Mouse (Mus musculus): ENCODE measurements at regions not wholly inside any gene's neighbourhood (a gene's known extent, or its start where the extent isn't known, plus 50 kb on each side); places are given as distances from the start of the nearest gene placed in this dataset.
A peak's percentile ranks its signal among the peaks of the same experiment; 100 is the strongest.

DNA sequence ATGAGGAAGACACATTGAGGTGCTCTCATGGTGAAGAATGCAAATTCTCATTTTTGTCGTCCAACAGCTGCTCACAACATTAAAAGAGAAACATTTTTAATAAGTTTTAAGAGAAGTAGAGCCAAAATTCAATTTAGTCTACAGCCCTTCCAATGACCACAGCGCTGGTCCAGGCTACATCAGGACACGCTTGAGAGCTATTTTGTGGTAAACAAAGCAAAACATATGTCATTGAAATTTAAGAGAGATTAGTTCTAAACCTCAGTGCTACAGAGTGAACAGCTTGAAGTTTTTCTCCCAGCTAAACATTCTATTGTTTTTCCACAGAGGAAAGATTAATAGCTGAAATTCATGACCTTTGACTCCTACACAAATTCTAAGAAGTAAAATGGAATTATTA is 1820.8 kb upstream of the Acvr2a start:
- H3K4me2 ChIP-seq (ENCODE audit: low read depth): no peak overlapping the region
- ATAC-seq (ENCODE audit: insufficient read depth, low FRiP score, low TSS enrichment) (no peak), DNase-seq (ENCODE audit: low spot score) (no peak)
- H3K4me3 ChIP-seq (ENCODE audit: low read depth, low read length): no peak overlapping the region
- WGBS: 72% methylated on average over 3 of the region's 3 CpGs
- H3K27ac ChIP-seq (ENCODE audit: low read depth, low read length): no peak overlapping the region
- H3K9ac ChIP-seq (ENCODE audit: low read length): no peak overlapping the region
- H3K36me3 ChIP-seq (ENCODE audit: control insufficient read depth, insufficient read depth, low read length): no peaks in the 10 kb centered on the region
- H3K27me3 ChIP-seq (ENCODE audit: control insufficient read depth, insufficient read depth, low read length): no peaks in the 10 kb centered on the region
- H3K9me3 ChIP-seq (ENCODE audit: control insufficient read depth, low read length): no peaks in the 10 kb centered on the region
- H3K4me1 ChIP-seq (ENCODE audit: control insufficient read depth, insufficient read depth, low read length): no peaks in the 10 kb centered on the region

DNA sequence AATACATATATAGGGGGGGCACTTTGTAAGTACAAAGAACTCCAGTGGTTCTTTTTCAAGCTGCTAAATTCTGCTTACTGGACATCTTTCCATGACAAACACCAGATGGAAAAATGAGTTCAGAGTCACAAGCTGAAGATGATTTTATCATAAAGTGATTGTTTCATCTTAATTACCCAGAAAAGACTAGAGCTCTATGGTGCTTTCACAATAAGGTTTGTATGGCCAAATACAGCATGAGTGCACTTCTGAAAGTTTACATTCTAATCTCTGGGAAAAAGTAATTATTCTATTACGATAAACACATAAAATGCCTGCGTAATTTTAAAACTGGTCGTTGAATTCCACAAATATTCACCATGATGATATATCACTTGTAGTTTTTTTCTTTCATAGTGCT is 1821.2 kb upstream of the Acvr2a start:
- Histone ChIP-seq H3K9me3 (ENCODE audit: control insufficient read depth, low read length) (no peaks in the 10 kb centered on the region), H3K4me2 (ENCODE audit: low read depth) (no peak overlapping the region), H3K27me3 (ENCODE audit: control insufficient read depth, insufficient read depth, low read length) (no peaks in the 10 kb centered on the region), H3K4me3 (ENCODE audit: low read depth, low read length) (no peak overlapping the region), H3K36me3 (ENCODE audit: control insufficient read depth, insufficient read depth, low read length) (no peaks in the 10 kb centered on the region), H3K27ac (ENCODE audit: low read depth, low read length) (no peak overlapping the region), H3K9ac (ENCODE audit: low read length) (no peak overlapping the region), H3K4me1 (ENCODE audit: control insufficient read depth, insufficient read depth, low read length) (no peaks in the 10 kb centered on the region)
- WGBS: 87% methylated on average over 3 of the region's 3 CpGs
- DNase-seq (ENCODE audit: low spot score) (no peak), ATAC-seq (ENCODE audit: insufficient read depth, low FRiP score, low TSS enrichment) (no peak)

DNA sequence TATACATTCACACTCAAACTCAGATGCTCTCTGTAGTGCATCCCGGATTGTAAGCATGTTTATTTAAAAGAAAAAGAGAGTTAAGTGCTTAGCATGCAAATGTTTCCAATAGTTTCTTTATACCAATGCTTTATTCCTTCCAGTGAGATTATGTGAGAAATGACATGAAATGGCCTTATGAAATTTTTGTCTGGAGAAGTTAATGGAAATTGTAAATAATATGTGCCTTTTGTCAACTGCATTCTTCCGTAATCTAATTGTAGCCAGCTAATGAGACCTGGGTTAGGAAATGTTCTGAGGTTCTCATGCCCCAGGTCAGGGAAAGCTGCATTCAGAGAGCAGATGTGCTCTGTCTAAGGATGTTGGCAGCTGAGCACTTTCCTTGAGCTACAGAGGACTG is 1827.2 kb upstream of the Acvr2a start:
- DNase-seq (ENCODE audit: low spot score) (no peak), ATAC-seq (ENCODE audit: insufficient read depth, low FRiP score, low TSS enrichment) (no peak)
- Histone ChIP-seq H3K4me3 (ENCODE audit: low read depth, low read length) (no peak overlapping the region), H3K36me3 (ENCODE audit: control insufficient read depth, insufficient read depth, low read length) (no peaks in the 10 kb centered on the region), H3K4me1 (ENCODE audit: control insufficient read depth, insufficient read depth, low read length) (no peaks in the 10 kb centered on the region), H3K9ac (ENCODE audit: low read length) (no peak overlapping the region), H3K9me3 (ENCODE audit: control insufficient read depth, low read length) (no peaks in the 10 kb centered on the region), H3K4me2 (ENCODE audit: low read depth) (no peak overlapping the region), H3K27me3 (ENCODE audit: control insufficient read depth, insufficient read depth, low read length) (no peaks in the 10 kb centered on the region), H3K27ac (ENCODE audit: low read depth, low read length) (no peak overlapping the region)
- 92% methylated on average over 2 of the region's 2 CpGs for WGBS

DNA sequence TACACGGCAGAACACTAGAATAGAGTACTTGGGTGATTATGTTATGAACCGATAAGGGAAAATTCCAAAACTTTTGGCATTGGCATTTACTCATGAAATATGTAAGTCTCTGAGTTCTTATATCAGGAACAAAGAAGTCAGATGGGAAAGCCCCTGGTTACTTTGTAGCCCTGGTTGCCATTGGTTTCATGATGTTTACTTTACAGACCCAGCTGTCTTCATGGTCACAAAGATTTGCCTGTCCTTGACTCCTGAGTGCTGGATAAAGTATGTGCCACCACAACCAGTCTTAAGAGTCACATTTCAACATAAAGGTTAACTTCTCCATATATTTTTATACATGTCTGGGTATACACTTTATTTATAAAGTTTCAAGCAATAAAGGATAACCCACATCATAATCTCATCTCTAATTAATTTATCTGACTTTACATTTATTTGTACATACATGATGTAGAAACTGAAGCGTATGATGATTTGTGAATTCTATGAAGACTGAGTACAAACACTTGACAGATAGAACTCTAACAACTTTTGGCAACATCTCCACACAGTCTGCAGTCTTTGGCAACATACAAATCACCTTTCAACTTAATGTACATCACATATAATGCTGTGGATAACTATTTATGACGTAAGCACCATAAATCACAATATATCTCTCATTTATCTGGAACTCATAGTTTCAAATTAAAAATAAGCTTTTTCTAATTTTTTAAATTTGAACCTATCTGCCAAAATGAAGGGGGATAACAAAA is 1827.8 kb upstream of the Acvr2a start:
- no peak overlapping the region for H3K27ac ChIP-seq (ENCODE audit: low read depth, low read length)
- H3K36me3 ChIP-seq (ENCODE audit: control insufficient read depth, insufficient read depth, low read length): no peaks in the 10 kb centered on the region
- no peak overlapping the region for H3K4me2 ChIP-seq (ENCODE audit: low read depth)
- no peaks in the 10 kb centered on the region for H3K27me3 ChIP-seq (ENCODE audit: control insufficient read depth, insufficient read depth, low read length)
- no peaks in the 10 kb centered on the region for H3K9me3 ChIP-seq (ENCODE audit: control insufficient read depth, low read length)
- ATAC-seq (ENCODE audit: insufficient read depth, low FRiP score, low TSS enrichment): no peak
- WGBS: 92% methylated on average over 4 of the region's 4 CpGs
- H3K4me3 ChIP-seq (ENCODE audit: low read depth, low read length): no peak overlapping the region
- no peak for DNase-seq (ENCODE audit: low spot score)
- no peaks in the 10 kb centered on the region for H3K4me1 ChIP-seq (ENCODE audit: control insufficient read depth, insufficient read depth, low read length)
- no peak overlapping the region for H3K9ac ChIP-seq (ENCODE audit: low read length)

DNA sequence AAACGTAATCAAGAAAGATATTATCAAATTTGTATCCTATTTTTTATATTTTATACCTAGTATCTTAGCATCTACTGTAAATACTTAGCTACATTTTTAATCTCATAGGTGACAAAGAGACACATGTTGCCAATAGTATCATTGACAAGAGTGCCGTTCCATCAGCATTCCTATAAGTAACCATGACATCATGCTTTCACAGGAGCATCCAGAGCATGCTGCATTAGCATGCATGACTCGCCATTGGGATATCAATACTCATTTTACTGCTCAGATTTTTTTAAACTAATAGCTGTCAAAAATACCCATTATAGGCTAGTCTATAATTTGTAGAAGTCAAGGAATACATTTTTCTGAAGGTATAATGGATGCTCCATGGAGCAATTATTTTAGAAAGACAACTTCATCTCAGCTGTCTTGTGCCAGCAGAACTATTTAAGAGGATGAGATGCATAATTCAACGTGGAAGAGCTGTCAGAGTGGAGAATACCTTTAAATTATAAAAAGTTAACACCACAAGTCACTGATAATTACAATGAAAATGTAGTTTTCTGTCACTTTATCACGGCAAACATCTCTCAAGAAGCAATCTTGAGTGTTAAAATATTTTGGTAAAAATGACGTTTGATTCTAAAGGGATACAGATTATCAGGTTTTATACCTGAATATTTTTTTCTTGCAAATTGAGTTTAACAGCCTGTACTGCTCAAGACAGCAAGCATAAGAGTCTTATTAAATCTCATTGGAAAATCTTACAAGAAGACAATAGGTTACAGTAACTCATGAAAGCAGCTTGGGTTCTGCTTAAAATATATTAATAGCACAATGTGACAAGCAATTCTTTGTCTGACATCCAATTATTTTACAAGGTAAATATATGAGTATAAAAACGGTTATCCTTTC is 1823.7 kb upstream of the Zeb2 start:
- H3K27me3 ChIP-seq (ENCODE audit: control insufficient read depth, insufficient read depth, low read length): no peaks in the 10 kb centered on the region
- ATAC-seq (ENCODE audit: insufficient read depth, low FRiP score, low TSS enrichment) (0 out of 2 replicates have a peak, but pooled peaks have one; percentile 39), DNase-seq (ENCODE audit: low spot score) (no peak)
- H3K36me3 ChIP-seq (ENCODE audit: control insufficient read depth, insufficient read depth, low read length): no peaks in the 10 kb centered on the region
- no peaks in the 10 kb centered on the region for H3K9me3 ChIP-seq (ENCODE audit: control insufficient read depth, low read length)
- H3K27ac ChIP-seq (ENCODE audit: low read depth, low read length): no peak overlapping the region
- H3K4me3 ChIP-seq (ENCODE audit: low read depth, low read length): no peak overlapping the region
- H3K4me1 ChIP-seq (ENCODE audit: control insufficient read depth, insufficient read depth, low read length): no peaks in the 10 kb centered on the region
- no peak overlapping the region for H3K4me2 ChIP-seq (ENCODE audit: low read depth)
- no peak overlapping the region for H3K9ac ChIP-seq (ENCODE audit: low read length)
- 73% methylated on average over 7 of the region's 7 CpGs for WGBS

DNA sequence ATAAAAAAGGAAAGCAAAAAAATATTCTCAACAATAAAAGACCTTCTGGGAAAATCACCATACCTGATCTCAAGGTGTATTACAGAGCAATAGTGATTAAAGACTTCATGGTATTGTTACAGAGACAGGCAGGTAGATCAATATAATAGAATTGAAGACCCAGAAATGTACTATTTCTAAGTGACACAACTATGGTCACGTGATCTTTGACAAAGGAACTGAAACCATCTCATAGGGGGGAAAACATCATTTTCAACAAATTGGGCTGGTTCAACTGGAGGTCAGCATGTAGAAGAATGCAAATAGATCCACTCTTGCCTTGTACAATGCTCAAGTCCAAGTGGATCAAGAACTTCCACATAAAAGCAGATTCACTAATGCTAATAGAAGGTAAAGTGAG is 1815.6 kb upstream of the Zeb2 start:
- no peak overlapping the region for H3K4me3 ChIP-seq (ENCODE audit: low read depth, low read length)
- no peaks in the 10 kb centered on the region for H3K36me3 ChIP-seq (ENCODE audit: control insufficient read depth, insufficient read depth, low read length)
- no peak overlapping the region for H3K4me2 ChIP-seq (ENCODE audit: low read depth)
- ATAC-seq (ENCODE audit: insufficient read depth, low FRiP score, low TSS enrichment) (no peak), DNase-seq (ENCODE audit: low spot score) (no peak)
- no peaks in the 10 kb centered on the region for H3K27me3 ChIP-seq (ENCODE audit: control insufficient read depth, insufficient read depth, low read length)
- 87% methylated on average over 1 of the region's 1 CpGs for WGBS
- no peaks in the 10 kb centered on the region for H3K4me1 ChIP-seq (ENCODE audit: control insufficient read depth, insufficient read depth, low read length)
- H3K9me3 ChIP-seq (ENCODE audit: control insufficient read depth, low read length): no peaks in the 10 kb centered on the region
- H3K27ac ChIP-seq (ENCODE audit: low read depth, low read length): no peak overlapping the region
- no peak overlapping the region for H3K9ac ChIP-seq (ENCODE audit: low read length)

DNA sequence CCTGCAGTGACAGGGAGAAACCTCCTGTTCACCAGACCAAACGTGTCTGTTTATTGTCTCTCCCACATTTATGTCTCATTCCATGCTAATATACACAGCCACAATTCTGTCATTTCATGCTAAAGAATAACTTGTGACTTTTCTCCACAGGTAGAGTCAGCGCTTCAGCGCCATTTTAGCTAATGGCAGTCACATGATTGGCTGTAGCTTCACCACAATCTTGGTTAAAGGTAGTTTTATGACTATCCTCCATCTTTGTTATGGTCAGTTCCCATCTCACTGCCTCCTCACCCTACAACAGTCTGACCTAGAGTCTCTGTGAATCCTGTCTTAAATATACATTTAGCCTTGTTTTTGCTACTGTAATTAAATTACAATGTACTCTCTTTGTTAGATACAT is 1807.0 kb upstream of the Zeb2 start:
- Histone ChIP-seq H3K36me3 (ENCODE audit: control insufficient read depth, insufficient read depth, low read length) (no peaks in the 10 kb centered on the region), H3K4me2 (ENCODE audit: low read depth) (no peak overlapping the region), H3K27ac (ENCODE audit: low read depth, low read length) (no peak overlapping the region), H3K9me3 (ENCODE audit: control insufficient read depth, low read length) (no peaks in the 10 kb centered on the region), H3K9ac (ENCODE audit: low read length) (no peak overlapping the region), H3K4me1 (ENCODE audit: control insufficient read depth, insufficient read depth, low read length) (no peaks in the 10 kb centered on the region), H3K27me3 (ENCODE audit: control insufficient read depth, insufficient read depth, low read length) (no peaks in the 10 kb centered on the region), H3K4me3 (ENCODE audit: low read depth, low read length) (no peak overlapping the region)
- ATAC-seq (ENCODE audit: insufficient read depth, low FRiP score, low TSS enrichment) (no peak), DNase-seq (ENCODE audit: low spot score) (no peak)
- 82% methylated on average over 3 of the region's 3 CpGs for WGBS

DNA sequence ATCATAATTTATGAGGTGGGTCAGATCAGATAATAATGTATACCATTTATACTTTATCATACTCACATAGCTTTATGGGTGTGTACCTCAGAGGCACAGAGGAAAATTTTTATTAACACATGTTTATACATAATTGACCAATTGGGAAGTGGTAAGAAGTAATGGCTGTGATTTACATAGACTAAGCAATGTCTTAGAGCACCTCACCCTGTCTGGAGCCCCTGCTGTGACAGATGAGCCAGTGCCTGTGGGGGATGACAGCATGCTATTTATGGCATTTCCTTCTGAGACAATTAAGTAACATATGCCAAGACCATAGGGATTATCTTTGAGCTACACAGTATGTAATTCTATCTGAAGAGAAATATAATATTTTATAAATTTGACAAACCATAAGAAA is 1796.3 kb upstream of the Zeb2 start:
- peak; percentile 57; the same call in 1 of the 2 replicates for ATAC-seq (ENCODE audit: insufficient read depth, low FRiP score, low TSS enrichment)
- peak; percentile 19 for DNase-seq (ENCODE audit: low spot score)
- H3K27ac ChIP-seq (ENCODE audit: low read depth, low read length): no peak overlapping the region
- no peak overlapping the region for H3K9ac ChIP-seq (ENCODE audit: low read length)
- no peaks in the 10 kb centered on the region for H3K27me3 ChIP-seq (ENCODE audit: control insufficient read depth, insufficient read depth, low read length)
- no peaks in the 10 kb centered on the region for H3K4me1 ChIP-seq (ENCODE audit: control insufficient read depth, insufficient read depth, low read length)
- no peaks in the 10 kb centered on the region for H3K9me3 ChIP-seq (ENCODE audit: control insufficient read depth, low read length)
- no peak overlapping the region for H3K4me3 ChIP-seq (ENCODE audit: low read depth, low read length)
- no peak overlapping the region for H3K4me2 ChIP-seq (ENCODE audit: low read depth)
- no peaks in the 10 kb centered on the region for H3K36me3 ChIP-seq (ENCODE audit: control insufficient read depth, insufficient read depth, low read length)

DNA sequence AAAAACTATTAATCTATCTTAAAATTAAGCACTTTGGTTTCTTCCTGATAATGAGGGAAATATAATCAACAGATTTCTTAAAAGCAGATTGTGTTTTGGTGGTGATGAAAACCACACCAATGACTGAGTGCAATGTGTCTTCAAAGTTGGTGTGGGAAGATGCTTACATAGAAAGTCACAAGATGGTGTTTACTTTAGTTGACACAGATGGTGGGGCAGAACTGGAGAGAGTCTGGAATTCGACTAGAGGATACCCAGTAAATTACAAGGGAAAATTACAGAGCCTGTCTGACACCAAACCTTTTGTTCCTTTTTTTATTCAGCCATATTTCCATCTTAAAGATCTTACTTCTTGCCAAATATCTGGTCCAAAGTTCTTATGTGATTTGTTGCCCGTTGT is 1766.0 kb upstream of the Zeb2 start:
- Histone ChIP-seq H3K9ac (ENCODE audit: low read length) (no peak overlapping the region), H3K9me3 (ENCODE audit: control insufficient read depth, low read length) (no peaks in the 10 kb centered on the region), H3K27ac (ENCODE audit: low read depth, low read length) (no peak overlapping the region), H3K4me3 (ENCODE audit: low read depth, low read length) (no peak overlapping the region), H3K27me3 (ENCODE audit: control insufficient read depth, insufficient read depth, low read length) (no peaks in the 10 kb centered on the region), H3K4me1 (ENCODE audit: control insufficient read depth, insufficient read depth, low read length) (no peaks in the 10 kb centered on the region), H3K36me3 (ENCODE audit: control insufficient read depth, insufficient read depth, low read length) (no peaks in the 10 kb centered on the region), H3K4me2 (ENCODE audit: low read depth) (no peak overlapping the region)
- no peak for DNase-seq (ENCODE audit: low spot score)
- 66% methylated on average over 2 of the region's 2 CpGs for WGBS
- ATAC-seq (ENCODE audit: insufficient read depth, low FRiP score, low TSS enrichment): no peak

All from neural tube, embryonic 11.5 days (tissue).